Mouse (Mus musculus) left cerebral cortex, postnatal 25 days (tissue): ENCODE data around the gene Gal3st1. TPM values are rescaled to one million over a fixed set of nuclear protein-coding genes. Genes with fewer than 3 reads are reported as not detected.
"Not testable (repeated sequence)": the region's sequence is repeated elsewhere in the genome, so short reads cannot be mapped to it uniquely, and the experiment has no call there.

Source experiments
- DNase-seq, 2 experiments: peaks; one replicate each; pipeline ENCODE4 v3.0.0; 2022; ENCODE audit warnings: low spot score in 2 of 2, mixed read lengths in 1 of 2
- intact Hi-C: fragments of 180-260 bp; cut with DNase I; formaldehyde crosslinking; loops from one replicate; pipeline ENCODE4 v1.15.1; 2025
- total RNA-seq, 2 experiments: library from RNA; stranded (reverse); gene quantifications; 2 replicates each; pipeline ENCODE4 v1.2.3; 2021

Gal3st1 gene
- 10 to 100 TPM; 13.2 to 15.5 TPM for total RNA-seq

DNA sequence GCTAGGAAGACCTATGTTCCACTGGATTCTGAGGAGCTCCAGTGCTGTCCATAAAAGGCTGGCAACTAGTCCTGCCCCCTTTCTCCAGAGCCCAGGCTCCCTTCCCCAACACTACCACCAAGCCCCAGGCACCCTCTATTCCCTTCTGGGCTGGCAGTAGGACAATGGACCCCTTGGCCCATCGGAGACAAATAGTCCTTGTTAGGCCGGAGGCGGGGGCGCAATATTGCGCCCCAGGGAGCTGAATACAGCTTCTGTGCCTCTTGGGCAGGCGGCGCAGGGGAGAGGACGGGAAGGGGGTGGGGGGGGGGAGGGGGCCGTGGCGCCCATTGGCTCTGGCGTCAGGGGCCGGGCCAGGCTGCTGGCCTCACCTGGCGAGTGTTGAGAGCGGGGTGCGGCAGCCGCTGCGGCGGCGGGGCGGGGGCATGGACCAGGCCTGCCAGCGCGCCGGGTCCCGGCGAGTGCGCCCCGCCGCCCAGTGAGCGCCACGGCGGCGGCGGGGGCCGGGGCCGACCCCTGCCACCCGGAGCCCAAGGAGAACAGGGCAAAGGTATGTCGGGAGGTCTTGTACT lies at the start of gene Gal3st1:
Gal3st1 (plus strand) TSS at position 346 of the 572 bp plus-strand sequence.
- peak; percentile 30 to 49 for DNase-seq
- intact Hi-C loops, result no loop called here

DNA sequence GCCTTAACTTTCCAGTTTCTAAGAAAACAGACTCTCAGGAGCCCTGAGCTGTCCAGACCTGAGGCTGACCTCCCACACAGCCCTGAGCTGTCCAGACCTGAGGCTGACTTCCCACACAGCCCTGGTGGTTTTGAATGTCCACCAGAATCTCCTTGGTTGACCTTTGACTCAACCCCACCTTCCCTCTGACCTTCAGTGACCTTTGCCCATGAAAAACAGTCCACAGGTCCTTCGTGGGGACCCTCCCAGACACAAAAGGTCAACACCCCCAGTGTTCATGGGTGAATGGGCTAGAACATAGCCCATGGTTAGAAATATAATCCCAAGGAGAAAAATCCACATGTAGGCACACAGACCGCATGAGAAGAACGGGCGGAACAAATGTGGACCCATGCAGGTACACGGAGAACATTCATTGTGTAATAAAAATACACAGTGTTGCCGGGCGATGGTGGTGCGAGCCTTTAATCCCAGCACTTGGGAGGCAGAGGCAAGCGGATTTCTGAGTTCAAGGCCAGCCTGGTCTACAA lies 49.6 kb upstream of the Gal3st1 start:
- intact Hi-C loops, result loop anchor here (10.0 kb wide), 1 partner anchor 469 kb away; no protein-coding TSS in a partner anchor
- no peak for DNase-seq

DNA sequence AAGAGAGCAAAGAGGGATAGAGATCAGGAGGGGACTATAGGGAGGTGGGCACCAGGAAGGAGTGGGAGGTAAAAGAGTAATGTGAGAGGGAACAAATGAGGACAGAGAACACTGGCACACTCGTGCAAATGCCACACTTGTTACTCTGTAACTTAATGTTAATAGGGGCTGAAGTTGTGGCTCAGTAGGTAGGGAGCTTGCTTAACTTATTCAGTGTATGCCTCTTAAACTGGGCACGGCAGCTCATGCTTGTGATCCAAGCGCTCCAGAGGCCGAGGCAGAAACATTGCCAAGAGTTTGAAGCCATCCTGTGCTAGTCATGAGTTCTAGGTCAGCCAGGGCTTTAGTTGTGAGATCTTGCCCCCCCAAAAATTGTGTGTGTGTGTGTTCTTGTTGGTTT lies 48.3 kb upstream of the Gal3st1 start:
- no peak for DNase-seq
- intact Hi-C loops, result loop anchor here (10.0 kb wide), 1 partner anchor 470 kb away; no protein-coding TSS in a partner anchor

DNA sequence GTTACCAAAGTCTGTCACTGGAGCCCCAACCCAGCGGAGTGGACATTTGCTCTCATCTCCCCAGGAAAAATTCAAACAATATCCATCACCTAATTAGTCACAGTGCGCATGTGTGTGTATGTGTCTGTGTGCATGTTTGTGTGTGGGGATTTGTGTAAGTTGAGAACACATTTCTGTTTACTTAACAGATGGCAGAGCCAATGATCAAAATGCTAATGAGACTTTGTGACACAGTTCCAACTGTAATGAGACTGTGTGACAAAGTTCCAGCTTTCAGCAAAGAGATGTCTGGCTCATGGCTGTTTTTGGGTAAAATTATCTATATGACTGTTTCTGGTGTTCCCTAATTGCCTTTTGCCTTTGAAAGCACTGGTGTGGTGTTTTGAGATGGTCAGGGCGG lies 47.1 kb upstream of the Gal3st1 start:
- no peak for DNase-seq
- intact Hi-C loops, result loop anchor here (10.0 kb wide), 1 partner anchor 472 kb away; no protein-coding TSS in a partner anchor

DNA sequence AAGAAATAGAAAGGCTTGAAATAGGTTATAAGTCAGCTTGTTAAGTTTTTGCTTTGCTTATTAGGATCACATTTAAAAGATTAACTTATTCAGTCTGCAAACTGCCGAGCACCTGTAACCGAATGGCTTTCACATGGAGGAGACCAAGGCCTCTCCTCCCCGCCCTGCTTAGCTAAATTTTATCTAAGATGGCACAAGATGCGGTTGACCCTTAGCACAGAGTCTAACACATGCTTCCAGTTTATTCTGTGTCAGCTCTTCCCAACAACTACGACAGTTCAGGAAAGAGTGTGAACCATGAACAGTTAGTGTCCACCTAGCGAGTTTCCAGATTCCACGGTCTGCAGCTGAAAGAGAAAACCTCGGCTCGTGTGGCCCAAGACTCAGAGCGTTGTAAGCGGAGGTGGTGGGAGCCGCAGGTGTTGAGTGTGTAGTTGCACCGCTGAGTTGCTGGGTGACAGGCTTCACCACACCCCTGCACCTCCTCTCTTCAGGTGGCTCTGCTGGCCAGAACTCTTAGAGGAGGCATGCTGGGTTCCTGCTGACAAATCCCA lies 46.0 kb upstream of the Gal3st1 start:
- intact Hi-C loops, result loop anchor here (10.0 kb wide), 1 partner anchor 473 kb away; no protein-coding TSS in a partner anchor
- no peak for DNase-seq

GRCm38 (mm10) chr11:3941371-3941770 lies 42.1 kb upstream of the Gal3st1 start:
- no peak for DNase-seq
- intact Hi-C loops, result no loop called here

DNA sequence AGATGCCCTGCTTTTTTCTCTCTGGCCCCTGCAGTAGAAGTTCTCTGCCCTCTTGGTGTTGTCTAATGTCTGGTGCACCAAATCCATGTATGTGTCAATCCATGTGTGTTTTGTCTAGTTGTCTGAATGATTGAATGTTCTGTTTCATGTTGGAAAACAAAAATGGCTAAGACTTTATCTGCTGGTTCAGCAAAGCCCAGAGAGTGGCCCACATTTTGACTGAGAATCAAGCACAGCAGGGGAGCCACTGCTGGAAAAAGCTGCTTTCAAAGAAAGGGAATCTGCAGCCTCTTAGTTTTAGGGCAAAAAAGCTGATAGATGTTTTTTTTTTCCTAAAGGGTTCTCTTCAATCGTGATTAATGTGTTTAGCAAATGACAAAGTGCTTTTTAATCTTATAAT lies 37.0 kb upstream of the Gal3st1 start:
- intact Hi-C loops, result no loop called here
- DNase-seq, result no peak

- DNase-seq, intact Hi-C loops: not testable (repeated sequence)
These were observed 28.6 kb upstream of the Gal3st1 start for GRCm38 (mm10) chr11:3954876-3955275.

DNA sequence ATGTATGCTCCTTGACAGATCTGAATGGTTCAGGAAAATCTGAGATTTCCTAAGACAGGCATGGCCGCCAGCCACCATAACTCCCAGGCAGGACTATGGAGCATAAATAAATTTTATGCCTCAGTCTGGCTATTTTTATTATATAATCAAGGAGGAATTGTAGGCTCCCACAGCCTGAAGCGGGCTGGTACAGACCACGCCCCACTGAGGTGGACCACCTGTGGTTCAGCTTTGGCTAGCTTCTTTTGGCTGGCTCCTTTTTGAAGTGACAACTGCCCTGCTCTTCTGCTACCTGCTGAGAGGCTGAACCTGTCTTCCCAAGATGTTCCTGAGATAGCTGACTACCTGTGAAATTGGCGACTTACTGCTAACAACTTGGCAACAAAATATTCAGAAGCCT lies 28.1 kb upstream of the Gal3st1 start:
- intact Hi-C loops, DNase-seq: not testable (repeated sequence)

DNA sequence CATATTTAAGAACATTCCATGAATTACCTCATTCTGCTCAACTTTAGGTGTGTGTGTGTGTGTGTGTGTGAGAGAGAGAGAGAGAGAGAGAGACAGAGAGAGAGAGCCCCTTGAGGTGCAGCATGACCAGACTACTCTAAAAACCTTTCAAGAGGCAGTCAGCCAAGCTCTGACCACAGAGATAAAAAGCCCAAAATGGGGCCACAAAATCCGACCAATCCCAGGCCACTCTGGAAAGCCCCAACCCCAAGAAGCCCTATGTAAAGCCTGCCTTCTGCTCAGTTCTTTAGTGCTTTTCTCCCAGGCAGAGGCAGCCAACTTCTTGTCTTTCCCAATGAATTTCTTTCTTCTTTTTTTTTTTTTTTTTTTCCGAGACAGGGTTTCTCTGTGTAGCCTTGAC lies 22.5 kb upstream of the Gal3st1 start:
- intact Hi-C loops, result loop anchor here (5.0 kb wide), 1 partner anchor 34 kb away; no protein-coding TSS in a partner anchor

GRCm38 (mm10) chr11:3961761-3962160 lies 21.7 kb upstream of the Gal3st1 start:
- intact Hi-C loops, result loop anchor here (5.0 kb wide), 1 partner anchor 34 kb away; no protein-coding TSS in a partner anchor
- DNase-seq, result no peak

More for the DNA sequence above, 22.5 kb upstream of the Gal3st1 start:
- DNase-seq, result no peak

DNA sequence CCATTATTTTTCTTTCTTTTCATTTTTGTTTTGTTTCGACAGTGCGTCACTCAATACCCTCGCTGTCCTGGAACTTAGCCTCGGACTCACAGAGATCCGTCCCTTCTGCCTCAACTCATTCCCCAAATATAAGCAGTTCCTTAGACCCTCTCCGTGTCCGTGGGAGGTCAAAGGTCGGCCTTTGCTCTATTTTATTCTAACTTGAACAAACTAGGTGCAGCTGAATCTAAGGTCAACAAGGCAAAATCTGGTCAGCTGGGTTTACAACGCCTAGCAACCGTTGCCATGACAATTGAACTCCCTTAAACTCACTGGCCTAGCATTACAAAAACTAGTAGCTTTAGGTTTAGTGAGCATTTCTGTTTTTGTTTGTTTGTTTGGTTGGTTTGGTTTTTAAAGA lies 20.3 kb upstream of the Gal3st1 start:
- intact Hi-C loops, result loop anchor here (5.0 kb wide), 1 partner anchor 36 kb away; no protein-coding TSS in a partner anchor
- DNase-seq, result no peak

DNA sequence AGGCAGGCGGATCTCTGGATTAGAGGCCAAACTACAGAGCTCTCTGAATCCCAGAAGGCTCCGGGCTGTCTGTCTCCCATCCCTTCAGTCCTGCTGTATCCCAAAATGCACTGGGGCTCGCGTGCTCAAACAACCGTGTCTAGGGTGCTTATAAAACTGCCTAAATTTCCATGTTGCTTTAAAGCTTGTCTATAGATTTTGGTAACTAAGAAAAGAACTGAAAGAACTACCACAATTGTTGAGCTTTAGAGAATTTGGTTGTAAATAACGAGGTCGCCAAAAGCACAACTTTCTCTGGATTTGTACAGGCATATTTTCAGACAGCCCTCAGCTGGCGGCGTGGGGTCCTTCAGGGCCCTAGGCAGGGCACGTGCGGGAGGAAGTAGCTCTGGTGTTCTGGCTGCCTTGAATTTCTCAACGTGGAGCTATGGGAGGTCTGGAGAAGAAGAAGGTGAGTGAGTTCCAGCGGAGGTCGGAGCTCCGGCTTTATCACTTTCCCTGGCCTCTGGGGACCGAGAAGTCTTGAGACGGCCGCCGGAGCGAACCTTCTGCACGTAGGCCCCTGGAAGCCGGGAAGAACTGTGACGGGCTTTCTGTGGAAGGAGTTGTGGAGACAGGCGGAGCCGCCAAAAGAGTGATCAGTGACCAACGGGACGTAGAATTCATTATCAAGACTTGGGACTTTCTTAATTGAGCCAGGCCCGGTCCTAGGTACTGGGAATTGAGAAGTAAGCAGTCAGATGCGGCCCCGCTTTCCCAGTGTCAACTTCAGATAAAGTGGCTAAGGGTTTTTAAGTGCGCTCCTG lies 19.6 kb upstream of the Gal3st1 start, which contains the start of gene Pes1:
Pes1 (plus strand) TSS at position 366 of the 806 bp plus-strand sequence.
- intact Hi-C loops, result loop anchor here (5.0 kb wide), 1 partner anchor 37 kb away; no protein-coding TSS in a partner anchor
- DNase-seq, result peak; percentile 92

GRCm38 (mm10) chr11:3964416-3965172 lies 18.8 kb upstream of the Gal3st1 start:
- intact Hi-C loops, result loop anchor here (5.0 kb wide), 1 partner anchor 37 kb away; no protein-coding TSS in a partner anchor

GRCm38 (mm10) chr11:3969837-3970236 lies 13.6 kb upstream of the Gal3st1 start:
- intact Hi-C loops, result no loop called here
- DNase-seq, result peak in 1 of 2 experiments; percentile 23

More at GRCm38 (mm10) chr11:3964416-3965172, 18.8 kb upstream of the Gal3st1 start:
- no peak for DNase-seq

GRCm38 (mm10) chr11:3970361-3970760 lies 13.1 kb upstream of the Gal3st1 start:
- no peak for DNase-seq
- intact Hi-C loops, result no loop called here

DNA sequence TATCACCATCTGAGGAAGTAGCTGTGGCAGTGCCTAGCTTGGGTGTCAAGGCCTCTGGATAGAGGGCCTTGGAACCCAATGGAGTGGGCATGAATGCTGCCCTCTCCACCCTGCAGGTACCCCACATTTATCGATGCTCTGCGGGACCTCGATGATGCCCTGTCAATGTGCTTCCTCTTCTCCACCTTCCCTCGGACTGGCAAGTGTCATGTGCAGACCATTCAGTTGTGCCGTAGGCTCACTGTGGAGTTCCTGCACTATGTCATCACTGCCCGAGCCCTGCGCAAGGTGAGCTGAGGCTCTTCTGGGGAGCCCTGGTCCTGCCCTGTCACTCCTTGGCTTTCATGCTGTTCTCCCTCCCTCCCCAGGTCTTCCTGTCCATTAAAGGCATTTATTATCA lies 10.4 kb upstream of the Gal3st1 start:
- DNase-seq, result no peak
- intact Hi-C loops, result no loop called here

DNA sequence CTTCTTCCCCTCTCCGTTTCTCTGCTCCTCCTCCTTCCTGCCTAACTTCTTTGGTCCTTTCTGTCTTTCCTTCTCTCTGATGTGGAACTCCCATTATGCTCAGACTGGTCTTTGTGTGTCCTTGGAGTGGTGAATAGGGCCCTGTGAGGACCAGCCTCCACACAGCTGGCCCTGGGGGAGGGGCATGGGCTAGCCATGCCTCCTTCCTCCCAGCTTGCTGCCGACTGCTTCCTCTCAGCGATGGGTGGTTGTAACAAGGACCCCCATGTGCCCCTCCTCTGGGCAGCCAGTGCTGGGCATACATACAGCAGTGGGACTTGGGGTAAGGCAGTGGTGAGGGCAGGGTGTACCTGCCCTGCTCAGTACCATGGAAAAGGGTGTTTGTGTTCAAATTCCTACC lies 9.1 kb upstream of the Gal3st1 start:
- DNase-seq, result peak in 1 of 2 experiments; percentile 20
- intact Hi-C loops, result no loop called here

- no peak for DNase-seq
- intact Hi-C loops, result no loop called here
These were observed 6.8 kb upstream of the Gal3st1 start, which contains the start of gene 4930556J24Rik for GRCm38 (mm10) chr11:3976678-3977077. Gene 4930556J24Rik (minus strand): TSS chr11:3976778.
